Mouse (Mus musculus) megakaryocyte-erythroid progenitor cell, adult 5-6 weeks (primary cell): ENCODE results near the gene Rasgrp1. TPM values are rescaled to one million over a fixed set of nuclear protein-coding genes. Genes with fewer than 3 reads are reported as not detected.
A peak's percentile ranks its signal among the peaks of the same experiment; 100 is the strongest.

Experiments used
- ATAC-seq: replicated peaks from 2 replicates; pipeline ENCODE4 v1.8.0; 2016; ENCODE audit warnings: mild to moderate bottlenecking, inconsistent platforms; ENCODE audit not compliant: severe bottlenecking, poor library complexity, low FRiP score, low TSS enrichment
- total RNA-seq, 2 experiments: library from RNA; stranded (forward) in 1 of 2; stranded (reverse) in 1 of 2; fragments of 200-1000, 215-1000 nt in 1 of 2; fragments of >200 nt in 1 of 2; fragmentation: Nextera tagmentation in 1 of 2; gene quantifications; 2 replicates each; pipeline ENCODE4 v1.2.3; 2014 to 2017

Gene Rasgrp1
- total RNA-seq (2014; fragmentation: Nextera tagmentation): 2.5 and 8.3 TPM in 2 replicates
- total RNA-seq (2017): 1.6 TPM in 1 of 2 replicates, not detected in the other

GRCm38 (mm10) chr2:117342547-117343239 is at the start of gene Rasgrp1:
Gene Rasgrp1, minus strand, starts transcription at chr2:117343001.
- peak; percentile 36; the same call in 1 of the 2 replicates for ATAC-seq

DNA sequence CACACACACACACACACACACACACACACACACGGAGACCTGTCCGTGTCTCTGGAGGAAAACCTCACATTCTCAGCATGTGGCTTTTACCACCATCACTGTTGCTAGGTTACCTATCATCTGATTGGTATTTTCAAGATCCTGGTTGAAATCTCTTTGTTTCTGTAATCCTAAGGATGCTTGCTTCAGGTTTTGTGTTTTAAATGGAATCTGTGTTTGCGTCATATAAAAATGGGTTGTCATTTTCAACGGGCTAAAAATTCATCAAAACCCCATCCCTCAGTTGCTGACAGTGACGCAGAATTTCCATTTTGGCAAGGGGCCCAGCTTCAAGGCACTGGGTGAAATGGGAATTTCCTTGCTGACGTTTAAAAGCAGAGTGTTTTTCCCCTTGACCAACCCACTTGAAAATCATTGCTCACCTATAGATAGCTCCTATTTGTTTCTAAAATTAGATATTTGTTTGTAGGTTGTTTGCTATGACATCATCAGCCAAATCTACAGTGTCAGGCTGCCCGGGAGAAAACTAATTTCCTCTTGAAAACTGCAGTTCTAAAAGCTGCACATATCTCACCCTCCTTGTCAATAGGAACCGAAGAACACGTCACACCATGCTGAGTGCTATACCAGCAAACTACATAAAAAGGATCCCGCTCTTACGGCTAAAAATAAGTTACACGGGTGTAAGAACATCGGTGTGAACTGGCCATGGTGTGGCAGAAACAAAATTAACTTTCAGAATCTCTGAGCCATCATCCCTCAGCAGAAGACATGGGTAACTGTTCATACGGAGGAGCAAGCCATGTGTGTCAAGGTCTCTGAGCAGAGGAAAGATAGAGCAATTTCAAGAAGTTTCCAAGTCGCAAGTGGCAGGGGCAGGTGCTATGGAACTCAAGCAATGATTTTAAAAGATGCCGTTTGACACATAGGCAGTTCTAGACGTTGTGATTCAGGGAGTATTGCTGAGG is 47.4 kb upstream of the Rasgrp1 start:
- ATAC-seq: no peak

- ATAC-seq: no peak
Observed at GRCm38 (mm10) chr2:117389460-117389859, 46.7 kb upstream of the Rasgrp1 start.

DNA sequence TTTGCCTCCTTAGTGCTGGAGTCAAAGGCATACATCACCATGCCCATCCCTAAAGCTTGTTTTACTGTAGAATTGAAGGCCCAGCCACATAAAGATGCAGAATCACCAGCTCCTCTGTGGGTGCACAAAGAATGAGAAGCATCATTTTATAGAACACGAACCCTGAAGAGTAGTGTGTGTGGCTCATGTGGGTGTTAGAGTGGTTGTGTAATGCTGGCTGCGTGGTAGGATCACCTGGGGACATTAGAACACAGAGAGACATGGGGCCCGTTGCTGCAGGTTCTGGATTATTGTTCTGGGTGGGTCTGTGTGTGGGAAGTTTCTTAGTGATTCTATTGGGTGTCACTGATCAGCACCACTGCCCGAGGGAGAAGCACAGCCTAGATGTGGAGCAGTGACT is 45.3 kb upstream of the Rasgrp1 start:
- ATAC-seq: no peak

GRCm38 (mm10) chr2:117386981-117387705 is 44.3 kb upstream of the Rasgrp1 start:
- ATAC-seq: no peak

DNA sequence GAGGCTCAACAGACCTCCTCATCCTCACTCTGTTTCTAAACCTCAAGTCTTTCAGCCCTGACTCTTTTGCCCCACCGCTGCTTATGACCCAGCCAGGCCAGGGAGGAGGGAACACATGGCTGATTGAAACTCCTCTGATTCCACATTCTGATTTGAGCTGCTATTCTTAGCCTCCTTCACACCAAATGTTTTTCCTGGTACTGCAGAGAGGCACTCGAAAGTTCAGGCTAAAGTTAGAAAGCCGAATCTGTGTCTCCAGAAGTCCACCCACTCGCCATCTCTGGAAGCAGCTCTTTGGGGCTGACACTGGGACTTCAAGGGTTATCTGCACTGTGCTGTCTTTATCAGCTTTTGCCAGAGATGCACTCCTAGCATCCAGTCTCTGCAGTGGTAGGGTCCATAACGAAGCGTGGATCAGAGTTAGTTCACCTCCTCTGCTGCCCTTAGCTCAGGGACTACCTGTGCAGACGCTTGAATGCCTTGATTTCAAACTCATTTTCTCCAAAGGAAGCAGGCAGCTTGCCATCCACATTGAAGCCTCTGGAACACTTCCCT is 43.3 kb upstream of the Rasgrp1 start:
- ATAC-seq: no peak

GRCm38 (mm10) chr2:117381314-117381713 is 38.5 kb upstream of the Rasgrp1 start:
- ATAC-seq: no peak

GRCm38 (mm10) chr2:117374293-117374830 is 31.6 kb upstream of the Rasgrp1 start:
- ATAC-seq: no peak

DNA sequence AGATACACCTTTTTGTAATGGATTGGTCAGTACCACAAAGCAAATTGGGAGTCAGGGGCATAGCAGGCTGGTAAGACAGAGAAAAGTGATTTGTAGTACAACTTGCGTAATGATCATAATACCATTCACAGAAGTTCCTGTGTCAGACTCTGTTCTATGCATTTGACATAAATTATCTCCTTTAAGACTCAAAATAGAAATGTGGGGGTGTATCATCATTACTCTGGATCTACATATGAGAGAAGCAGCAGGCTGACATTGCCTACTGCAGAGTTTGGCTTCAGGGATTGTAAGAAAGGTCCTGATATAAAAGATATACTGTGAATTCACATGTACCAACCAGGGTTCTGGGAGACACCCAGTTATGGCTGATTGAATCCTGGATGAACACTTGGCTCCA is 28.9 kb upstream of the Rasgrp1 start:
- ATAC-seq: no peak

- no peak for ATAC-seq
Observed at GRCm38 (mm10) chr2:117366478-117366877, 23.7 kb upstream of the Rasgrp1 start.

DNA sequence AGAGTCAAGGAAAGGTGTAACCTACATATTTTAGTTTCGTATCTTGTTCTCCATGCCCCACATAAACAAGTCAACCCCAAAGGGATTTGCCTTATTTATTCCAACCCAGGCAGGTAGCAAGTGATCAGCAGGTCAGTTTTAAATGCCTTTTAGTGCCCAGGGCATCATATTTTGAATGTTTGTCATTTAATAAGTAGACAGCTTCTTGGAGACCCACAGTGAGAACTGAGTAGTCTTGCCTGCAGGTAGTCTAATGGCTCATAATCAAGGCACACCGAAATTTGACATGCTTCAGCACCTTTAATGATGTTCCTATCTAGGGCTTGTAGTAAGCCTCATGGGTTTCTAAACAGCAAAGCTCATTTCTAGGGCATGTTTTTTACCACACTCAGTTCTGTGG is 21.3 kb upstream of the Rasgrp1 start:
- no peak for ATAC-seq

DNA sequence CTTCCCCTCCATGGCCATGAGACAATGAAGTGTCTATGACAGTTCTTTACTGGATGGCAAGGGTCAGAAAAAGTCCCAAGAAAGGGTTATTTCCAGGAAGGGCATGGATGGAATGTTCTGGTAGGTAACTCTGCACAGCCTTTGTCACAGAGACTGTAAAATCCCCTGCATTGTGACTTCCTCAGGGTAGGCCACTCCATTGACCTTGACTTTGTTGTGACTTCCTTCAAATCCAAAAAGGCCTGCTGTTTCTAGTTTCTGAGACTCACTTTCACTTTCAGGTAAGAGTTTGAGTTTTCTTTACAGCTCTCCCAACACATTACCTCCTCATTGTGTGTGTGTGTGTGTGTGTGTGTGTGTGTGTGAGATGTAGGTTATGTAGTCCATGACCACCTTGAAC is 15.1 kb upstream of the Rasgrp1 start:
- no peak for ATAC-seq

DNA sequence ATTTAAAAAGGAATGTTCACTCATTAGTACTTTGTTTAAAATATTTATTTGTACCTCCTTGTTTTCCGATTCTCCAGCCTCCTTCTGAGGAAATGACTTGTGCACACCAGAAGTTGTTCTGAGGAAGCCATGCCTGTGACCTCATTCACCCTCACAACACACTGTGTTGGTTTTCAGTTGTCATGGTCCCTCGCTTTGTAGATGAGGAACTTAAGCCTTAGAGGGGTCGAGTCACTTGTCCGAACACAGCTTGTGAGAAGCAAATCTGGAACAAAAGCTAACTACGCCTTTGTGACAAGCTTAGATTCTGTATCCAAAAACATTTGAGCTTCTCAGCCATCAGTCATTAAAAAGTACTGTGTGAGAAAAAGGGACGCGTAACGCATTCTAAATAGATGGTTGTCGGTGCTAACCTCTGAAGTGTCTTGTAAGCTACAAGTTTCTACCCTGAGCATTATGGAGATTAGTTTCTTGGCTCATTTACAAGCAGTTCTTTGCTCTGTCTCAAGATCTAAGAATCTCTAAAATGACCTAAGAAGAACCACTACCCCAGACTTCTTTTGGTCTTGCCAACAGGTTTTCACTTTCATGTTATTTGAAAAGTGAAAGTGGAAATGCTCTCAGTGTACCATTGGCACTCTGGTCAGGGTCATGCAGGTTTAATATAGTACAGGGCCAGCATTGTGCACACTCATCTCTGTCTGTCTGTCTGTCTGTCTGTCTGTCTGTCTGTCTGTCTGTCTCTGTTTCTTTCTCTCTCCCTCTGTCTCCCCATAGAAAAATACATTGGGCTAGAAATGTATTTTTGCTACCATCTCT is 9.7 kb upstream of the Rasgrp1 start:
- no peak for ATAC-seq

DNA sequence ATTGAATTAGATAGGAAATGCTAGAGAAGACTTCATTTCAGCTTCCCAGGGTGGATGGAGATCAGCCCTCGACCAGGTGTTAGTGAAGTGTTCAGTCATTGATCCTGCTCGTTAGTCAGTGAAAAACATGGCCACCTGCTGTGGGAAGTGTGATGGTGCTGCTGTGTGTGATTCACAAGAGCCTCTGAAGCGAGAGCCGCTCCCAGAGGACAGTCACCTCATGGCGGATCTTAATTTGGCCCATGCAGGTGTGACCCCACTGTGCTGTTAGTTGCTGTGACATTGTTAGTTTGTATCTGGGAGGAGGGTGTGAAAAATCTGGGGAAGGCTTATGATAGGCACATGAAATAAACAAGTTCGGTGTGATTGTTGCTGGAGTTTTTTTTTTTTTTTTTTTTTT is 7.3 kb upstream of the Rasgrp1 start:
- no peak for ATAC-seq

DNA sequence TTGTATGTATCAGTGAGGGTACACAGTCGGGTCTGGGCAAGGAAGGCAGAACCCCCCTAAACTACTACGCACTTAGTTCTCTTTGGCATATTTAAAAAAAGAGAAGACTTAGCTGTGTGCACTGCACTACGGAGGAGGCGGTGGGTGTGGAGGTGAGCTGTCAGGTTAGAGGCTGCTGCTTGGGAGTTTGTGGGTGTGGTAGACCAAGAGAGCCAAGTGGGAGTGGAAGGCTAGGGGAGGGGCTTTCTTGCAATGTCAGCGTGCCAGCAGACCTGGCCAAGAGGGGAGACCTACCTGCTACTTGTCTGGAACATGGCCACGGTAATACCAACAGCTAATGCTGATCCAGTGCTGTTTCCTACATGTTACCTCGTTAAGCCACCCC is 431 bp upstream of the Rasgrp1 start:
- no peak for ATAC-seq

DNA sequence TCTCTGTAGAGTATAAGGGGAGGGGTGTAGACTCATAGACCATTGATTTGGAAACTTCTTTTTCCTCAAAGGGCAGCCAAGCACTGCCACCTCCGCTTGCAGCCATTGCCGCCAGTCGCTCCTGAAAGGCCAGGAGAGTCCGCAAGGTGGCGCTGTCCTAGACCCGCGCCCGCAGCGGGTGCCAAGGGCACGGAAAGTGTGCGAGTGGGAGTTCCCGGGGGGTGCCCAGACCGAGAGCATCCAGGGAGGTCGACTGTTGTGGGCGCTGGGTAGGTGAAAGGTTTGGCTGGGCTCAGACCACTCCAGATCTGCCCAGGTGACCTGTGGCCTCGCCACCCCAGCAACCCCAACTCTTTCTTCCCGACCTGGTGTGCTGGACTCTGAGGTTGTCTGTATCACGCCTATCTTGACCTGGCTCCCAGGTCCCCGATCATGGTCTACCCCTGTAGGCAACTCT is 683 bp downstream of the Rasgrp1 start:
- ATAC-seq: peak; percentile 63

GRCm38 (mm10) chr2:117338501-117338900 is 4.3 kb downstream of the Rasgrp1 start:
- ATAC-seq: no peak

GRCm38 (mm10) chr2:117337902-117338301 is 4.9 kb downstream of the Rasgrp1 start:
- ATAC-seq: no peak
